8 mouse cellular contexts compared by ENCODE assay signal in genomic region chr2:34874816-34875345, GRCm38 (mm10). TPM values are rescaled to one million over a fixed set of nuclear protein-coding genes. Genes with fewer than 3 reads are reported as not detected.
A peak's percentile ranks its signal among the peaks of the same experiment; 100 is the strongest.
DNase-seq lines count a peak whose midpoint lies in the region; ATAC-seq lines count a peak whose summit lies in the region.

Psmd5 (minus strand) TSS chr2:34874968.

- ATAC-seq in forebrain, embryonic 12.5 days (ENCODE audit: low FRiP score), result no peak
- ATAC-seq in hindbrain, embryonic 11.5 days (ENCODE audit: low FRiP score), result no peak
- no peak for ATAC-seq in monocyte, adult 5-6 weeks (replicated peaks; ENCODE audit: insufficient number of reproducible peaks, low FRiP score, low TSS enrichment, poor library complexity, severe bottlenecking)

- H3K27me3 ChIP-seq in forebrain, embryonic 12.5 days, result peaks cover 49% of the 10 kb centered on the region
- peaks cover 4% of the 10 kb centered on the region for H3K27me3 ChIP-seq in hindbrain, embryonic 11.5 days (ENCODE audit: control insufficient read depth, insufficient read depth, low read length)

- H3K9ac ChIP-seq in forebrain, embryonic 12.5 days, result peak within 1 kb of the TSS; percentile 4; the same call in 1 of the 2 replicates
- H3K9ac ChIP-seq in hindbrain, embryonic 11.5 days (ENCODE audit: low read depth, low read length), result 0 out of 2 replicates have a peak within 1 kb of the TSS, but pooled peaks have one; percentile 27

- H3K36me3 ChIP-seq in forebrain, embryonic 12.5 days (replicated peaks), result no peaks in the 10 kb centered on the region
- no peaks in the 10 kb centered on the region for H3K36me3 ChIP-seq in hindbrain, embryonic 11.5 days (ENCODE audit: control insufficient read depth, insufficient read depth, low read length)

- no peak for DNase-seq in thymus, postnatal 0 days (ENCODE audit: low spot score)
- no peak for DNase-seq in thymus, postnatal 10 days (ENCODE audit: low spot score in 2 of 2)
- no peak for DNase-seq in hindbrain, embryonic 11.5 days (ENCODE audit: low spot score)
- DNase-seq in left cerebral cortex, postnatal 14 days (ENCODE audit: low spot score in 2 of 2), result no peak
- no peak for DNase-seq in embryo, embryonic 10.5 days (ENCODE audit: low spot score)
- no peak for DNase-seq in lung, postnatal 4 days

- H3K27ac ChIP-seq in forebrain, embryonic 12.5 days, result no peak within 1 kb of the TSS
- H3K27ac ChIP-seq in hindbrain, embryonic 11.5 days (ENCODE audit: low read depth, low read length), result no peak within 1 kb of the TSS

- intact Hi-C loops in left cerebral cortex, postnatal 14 days (cut with DNase I), result no loop called here

- 14% methylated on average over 8 of the region's 8 CpGs for WGBS in forebrain, embryonic 12.5 days
- WGBS in hindbrain, embryonic 11.5 days, result 14% methylated on average over 8 of the region's 8 CpGs

- peaks cover 14% of the 10 kb centered on the region for H3K4me1 ChIP-seq in forebrain, embryonic 12.5 days
- H3K4me1 ChIP-seq in hindbrain, embryonic 11.5 days (replicated peaks; ENCODE audit: control insufficient read depth, insufficient read depth, low read length), result no peaks in the 10 kb centered on the region

- H3K4me2 ChIP-seq in forebrain, embryonic 12.5 days, result peak within 1 kb of the TSS; percentile 13
- H3K4me2 ChIP-seq in hindbrain, embryonic 11.5 days (replicated peaks; ENCODE audit: low read depth, low read length), result peak within 1 kb of the TSS; percentile 17

- H3K4me3 ChIP-seq in forebrain, embryonic 12.5 days (replicated peaks), result 0 out of 2 replicates have a peak within 1 kb of the TSS, but pooled peaks have one; percentile 0
- H3K4me3 ChIP-seq in hindbrain, embryonic 11.5 days (ENCODE audit: low read depth, low read length), result peak within 1 kb of the TSS; percentile 10; the same call in 1 of the 2 replicates

- H3K9me3 ChIP-seq in forebrain, embryonic 12.5 days, result no peaks in the 10 kb centered on the region
- no peaks in the 10 kb centered on the region for H3K9me3 ChIP-seq in hindbrain, embryonic 11.5 days (ENCODE audit: control insufficient read depth, low read length)

RNA-seq across cellular contexts. Expression of gene Psmd5, which starts in this region (rescaled TPM):
- 81.1 and 85.3 TPM in 2 replicates for polyA plus RNA-seq in thymus, postnatal 0 days (2015; fragmentation: Nextera tagmentation; extraction: Ambion mirVana)
- polyA plus RNA-seq in forebrain, embryonic 12.5 days (2016; fragmentation: Nextera tagmentation; extraction: Ambion mirVana), result 97.9 and 110 TPM in 2 replicates
- polyA plus RNA-seq in hindbrain, embryonic 11.5 days (2014; fragmentation: Nextera tagmentation; extraction: Ambion mirVana), result 118 TPM in 2 replicates
- 10 to 100 TPM; 27.4 to 30.8 TPM for total RNA-seq in left cerebral cortex, postnatal 14 days (2021)
- 18.7 to 33.4 TPM (median 20.4 TPM) in 3 replicates for total RNA-seq in monocyte, adult 5-6 weeks (2017)
